ENCODE assay signal across 7 mouse cellular contexts in genomic region chr10:111297631-111298030, GRCm38 (mm10). TPM values are rescaled to one million over a fixed set of nuclear protein-coding genes. Genes with fewer than 3 reads are reported as not detected.
DNase-seq lines count a peak whose midpoint lies in the region; ATAC-seq and TF ChIP-seq lines count a peak whose summit lies in the region.

No protein-coding gene starts in this region.

- 35% methylated on average over 6 of the region's 6 CpGs for WGBS in lung, postnatal 0 days
- WGBS in forebrain, embryonic 13.5 days, result 50% methylated on average over 6 of the region's 6 CpGs
- WGBS in limb, embryonic 13.5 days, result 49% methylated on average over 6 of the region's 6 CpGs
- whole genome bisulfite sequencing in stomach, embryonic 15.5 days, result 39% methylated on average over 6 of the region's 6 CpGs

- no peaks in the 10 kb centered on the region; the same call in 1 of the 2 replicates for H3K36me3 ChIP-seq in lung, postnatal 0 days (ENCODE audit: insufficient read depth, low read length)
- H3K36me3 ChIP-seq in forebrain, embryonic 13.5 days (ENCODE audit: poor library complexity, severe bottlenecking), result peaks cover 3% of the 10 kb centered on the region; the same call in 1 of the 2 replicates
- peaks cover 3% of the 10 kb centered on the region; the same call in 1 of the 2 replicates for H3K36me3 ChIP-seq in limb, embryonic 13.5 days
- no peaks in the 10 kb centered on the region for H3K36me3 ChIP-seq in stomach, embryonic 15.5 days

- ATAC-seq in lung, postnatal 0 days, result no peak
- ATAC-seq in forebrain, embryonic 13.5 days, result no peak
- ATAC-seq in limb, embryonic 13.5 days (ENCODE audit: low FRiP score, low read depth), result no peak
- ATAC-seq in stomach, embryonic 15.5 days (ENCODE audit: insufficient read depth, low FRiP score, low read depth), result no peak

- H3K4me3 ChIP-seq in lung, postnatal 0 days (ENCODE audit: low read depth, low read length), result no peak overlapping the region
- H3K4me3 ChIP-seq in forebrain, embryonic 13.5 days, result peak overlapping the region; percentile 73
- peak overlapping the region; percentile 69; the same call in 1 of the 2 replicates for H3K4me3 ChIP-seq in limb, embryonic 13.5 days
- peak overlapping the region; percentile 71 for H3K4me3 ChIP-seq in stomach, embryonic 15.5 days (replicated peaks)

- peak overlapping the region; percentile 77 for H3K4me2 ChIP-seq in lung, postnatal 0 days (replicated peaks; ENCODE audit: low read depth, low read length)
- H3K4me2 ChIP-seq in forebrain, embryonic 13.5 days, result peak overlapping the region; percentile 59
- H3K4me2 ChIP-seq in limb, embryonic 13.5 days (replicated peaks), result peak overlapping the region; percentile 65
- peak overlapping the region; percentile 70 for H3K4me2 ChIP-seq in stomach, embryonic 15.5 days

- TF ChIP-seq EP300 in lung, postnatal 0 days (IDR thresholded peaks at IDR 0.05), result no peak

- H3K27me3 ChIP-seq in lung, postnatal 0 days (replicated peaks; ENCODE audit: insufficient read depth, low read length), result no peaks in the 10 kb centered on the region
- H3K27me3 ChIP-seq in forebrain, embryonic 13.5 days, result no peaks in the 10 kb centered on the region
- no peaks in the 10 kb centered on the region for H3K27me3 ChIP-seq in limb, embryonic 13.5 days
- H3K27me3 ChIP-seq in stomach, embryonic 15.5 days (replicated peaks), result no peaks in the 10 kb centered on the region

- H3K4me1 ChIP-seq in lung, postnatal 0 days (ENCODE audit: insufficient read depth, low read depth, low read length), result no peaks in the 10 kb centered on the region; the same call in 1 of the 2 replicates
- H3K4me1 ChIP-seq in forebrain, embryonic 13.5 days, result peaks cover 8% of the 10 kb centered on the region; the same call in 1 of the 2 replicates
- no peaks in the 10 kb centered on the region for H3K4me1 ChIP-seq in limb, embryonic 13.5 days
- peaks cover 5% of the 10 kb centered on the region; the same call in 1 of the 2 replicates for H3K4me1 ChIP-seq in stomach, embryonic 15.5 days

- no peaks in the 10 kb centered on the region for H3K9me3 ChIP-seq in lung, postnatal 0 days (ENCODE audit: low read length)
- H3K9me3 ChIP-seq in forebrain, embryonic 13.5 days (replicated peaks), result no peaks in the 10 kb centered on the region
- no peaks in the 10 kb centered on the region for H3K9me3 ChIP-seq in limb, embryonic 13.5 days
- no peaks in the 10 kb centered on the region for H3K9me3 ChIP-seq in stomach, embryonic 15.5 days

- peak overlapping the region; percentile 56; the same call in 1 of the 2 replicates for H3K9ac ChIP-seq in lung, postnatal 0 days (replicated peaks; ENCODE audit: low read depth)
- peak overlapping the region; percentile 74; the same call in 1 of the 2 replicates for H3K9ac ChIP-seq in forebrain, embryonic 13.5 days
- no peak overlapping the region for H3K9ac ChIP-seq in limb, embryonic 13.5 days
- no peak overlapping the region for H3K9ac ChIP-seq in stomach, embryonic 15.5 days

- no peak for DNase-seq in lung, postnatal 0 days (ENCODE audit: low spot score)
- no peak for DNase-seq in lung, postnatal 14 days
- no peak for DNase-seq in embryo, embryonic 9.5 days (ENCODE audit: extremely low spot score)
- DNase-seq in adrenal gland, postnatal 10 days, result no peak

- H3K27ac ChIP-seq in lung, postnatal 0 days (ENCODE audit: low read length), result no peak overlapping the region; the same call in 1 of the 2 replicates
- no peak overlapping the region for H3K27ac ChIP-seq in forebrain, embryonic 13.5 days
- H3K27ac ChIP-seq in limb, embryonic 13.5 days, result no peak overlapping the region
- no peak overlapping the region for H3K27ac ChIP-seq in stomach, embryonic 15.5 days

- no peak for TF ChIP-seq CTCF in lung, postnatal 0 days (IDR thresholded peaks at IDR 0.05)

RNA-seq across cellular contexts. Expression of gene Bbs10, which starts 0.8 kb away (rescaled TPM):
- polyA plus RNA-seq in lung, postnatal 0 days (2015; fragmentation: Nextera tagmentation; extraction: Ambion mirVana), result 3.1 and 3.2 TPM in 2 replicates
- polyA plus RNA-seq in forebrain, embryonic 13.5 days (2015; fragmentation: Nextera tagmentation; extraction: Ambion mirVana), result 6.7 and 6.8 TPM in 2 replicates
- 5.3 and 6.0 TPM in 2 replicates for polyA plus RNA-seq in limb, embryonic 13.5 days (2015; fragmentation: Nextera tagmentation; extraction: Ambion mirVana)
- polyA plus RNA-seq in stomach, embryonic 15.5 days (2015; fragmentation: Nextera tagmentation; extraction: Ambion mirVana), result 4.5 TPM in 2 replicates
- total RNA-seq in adrenal gland, postnatal 10 days (2021), result 1 to 10 TPM; 3.4 to 6.1 TPM

Comparison
In these comparisons a context has a peak if more than half of its experiments do, and no peak if none do; other contexts are left out.
1. H3K9ac ChIP-seq: peak in lung, postnatal 0 days (single experiment) and forebrain, embryonic 13.5 days (single experiment); none in limb, embryonic 13.5 days (single experiment) and stomach, embryonic 15.5 days (single experiment).
2. Peak in every context shown above with its lines, with median percentiles within 50 percentile points of each other: H3K4me2 ChIP-seq.